Mouse (Mus musculus): ENCODE results near the gene Paics.

GRCm38 (mm10) chr5:76945678-76946033 lies 5.5 kb upstream of the Paics start:
- TF ChIP-seq ZC3H11A (IDR thresholded peaks at IDR 0.05; ENCODE audit: borderline replicate concordance, low read depth, low read length) (no peak), CHD2 (IDR thresholded peaks at IDR 0.05; ENCODE audit: low read depth, low read length) (no peak), HCFC1 (IDR thresholded peaks at IDR 0.05; ENCODE audit: borderline replicate concordance, insufficient read depth, low read length) (no peak), ZNF384 (IDR thresholded peaks at IDR 0.05; ENCODE audit: low read depth, low read length) (0 out of 2 replicates have a peak, but pooled peaks have one; percentile 20)
